Mouse (Mus musculus): Measurements from ENCODE around the gene Gm826. TPM values are rescaled to one million over a fixed set of nuclear protein-coding genes. Genes with fewer than 3 reads are reported as not detected.

Gene Gm826
- polyA plus RNA-seq, 1 experiment from 2014 or later = not detected

- Histone ChIP-seq H3K4me2 (replicated peaks; ENCODE audit: low read depth) (no peak overlapping the region), H3K27ac (replicated peaks) (no peak overlapping the region), H3K4me3 (ENCODE audit: low read depth, low read length) (no peak overlapping the region), H3K9ac (ENCODE audit: low read length) (no peak overlapping the region), H3K27me3 (ENCODE audit: control insufficient read depth, insufficient read depth, low read length) (no peaks in the 10 kb centered on the region), H3K4me1 (replicated peaks; ENCODE audit: control insufficient read depth, insufficient read depth) (no peaks in the 10 kb centered on the region), H3K36me3 (ENCODE audit: control insufficient read depth, insufficient read depth, low read length) (no peaks in the 10 kb centered on the region), H3K9me3 (ENCODE audit: control insufficient read depth, low read length) (no peaks in the 10 kb centered on the region)
- DNase-seq (ENCODE audit: low spot score) = no peak
- no peak for ATAC-seq (ENCODE audit: low FRiP score, low TSS enrichment)
- no peak for TF ChIP-seq EP300 (optimal IDR thresholded peaks at IDR 0.05)
- TF ChIP-seq CTCF (IDR thresholded peaks at IDR 0.05; ENCODE audit: low read depth) = no peak
- 80% methylated on average over 8 of the region's 8 CpGs for WGBS
Observed at GRCm38 (mm10) chr2:160263861-160264260, 70.1 kb downstream of the Gm826 start.

- no peak overlapping the region for H3K27ac ChIP-seq (replicated peaks)
- H3K27me3 ChIP-seq (ENCODE audit: control insufficient read depth, insufficient read depth, low read length) = no peaks in the 10 kb centered on the region
- TF ChIP-seq EP300 (optimal IDR thresholded peaks at IDR 0.05) (no peak), CTCF (IDR thresholded peaks at IDR 0.05; ENCODE audit: low read depth) (no peak)
- H3K9ac ChIP-seq (ENCODE audit: low read length) = no peak overlapping the region
- no peak overlapping the region for H3K4me3 ChIP-seq (ENCODE audit: low read depth, low read length)
- ATAC-seq (ENCODE audit: low FRiP score, low TSS enrichment) = no peak
- 56% methylated on average over 3 of the region's 3 CpGs for WGBS
- H3K4me1 ChIP-seq (replicated peaks; ENCODE audit: control insufficient read depth, insufficient read depth) = no peaks in the 10 kb centered on the region
- DNase-seq (ENCODE audit: low spot score) = no peak
- no peaks in the 10 kb centered on the region for H3K36me3 ChIP-seq (ENCODE audit: control insufficient read depth, insufficient read depth, low read length)
- no peak overlapping the region for H3K4me2 ChIP-seq (replicated peaks; ENCODE audit: low read depth)
- H3K9me3 ChIP-seq (ENCODE audit: control insufficient read depth, low read length) = no peaks in the 10 kb centered on the region
Observed at GRCm38 (mm10) chr2:160261538-160261937, 72.4 kb downstream of the Gm826 start.

Other genes with a start within 250 kb of the Gm826 start
- gene Mafb, start 32.9 kb upstream of the Gm826 start, polyA plus RNA-seq (2015; fragmentation: Nextera tagmentation; extraction: Ambion mirVana) = 4.3 and 4.9 TPM in 2 replicates